Mouse (Mus musculus) intestine, embryonic 16.5 days (tissue): ENCODE results near the gene P4htm. TPM values are rescaled to one million over a fixed set of nuclear protein-coding genes. Genes with fewer than 3 reads are reported as not detected.
A peak's percentile ranks its signal among the peaks of the same experiment; 100 is the strongest.
"Not testable (repeated sequence)": the region's sequence is repeated elsewhere in the genome, so short reads cannot be mapped to it uniquely, and the experiment has no call there.

ENCODE experiments used
- ATAC-seq: fragments of 200-750 bp; cut with Nextera tagmentation; 2 replicates; pipeline ENCODE4 v1.8.0; 2017; ENCODE audit warnings: moderate TSS enrichment, moderate library complexity
- H3K27ac ChIP-seq: fragments of 300-500 bp; sonication (generic); 2 replicates; pipeline ENCODE4 v1.5.1; 2014; ENCODE audit warnings: mild to moderate bottlenecking, low read length
- H3K27me3 ChIP-seq: fragments of 300-500 bp; sonication (generic); replicated peaks from 2 replicates; pipeline ENCODE4 v1.6.1; 2014; ENCODE audit warnings: low read length, control low read depth, mixed read lengths; ENCODE audit not compliant: control insufficient read depth, insufficient read depth
- H3K36me3 ChIP-seq: fragments of 300-500 bp; sonication (generic); 2 replicates; pipeline ENCODE4 v1.6.1; 2014; ENCODE audit warnings: low read length, control low read depth; ENCODE audit not compliant: control insufficient read depth, insufficient read depth
- H3K4me1 ChIP-seq: fragments of 300-500 bp; sonication (generic); 2 replicates; pipeline ENCODE4 v1.6.1; 2014; ENCODE audit warnings: low read length, control low read depth, mixed read lengths; ENCODE audit not compliant: control insufficient read depth, insufficient read depth
- H3K4me2 ChIP-seq: fragments of 300-500 bp; sonication (generic); 2 replicates; pipeline ENCODE4 v1.6.1; 2014; ENCODE audit warnings: low read depth, low read length, control low read depth
- H3K4me3 ChIP-seq: fragments of 300-500 bp; sonication (generic); 2 replicates; pipeline ENCODE4 v1.5.1; 2014; ENCODE audit warnings: mild to moderate bottlenecking, low read length
- H3K9ac ChIP-seq: fragments of 300-500 bp; sonication (generic); 2 replicates; pipeline ENCODE4 v1.6.1; 2014; ENCODE audit warnings: low read depth, low read length
- H3K9me3 ChIP-seq: fragments of 300-500 bp; sonication (generic); 2 replicates; pipeline ENCODE4 v1.6.1; 2016; ENCODE audit warnings: low read length, control low read depth; ENCODE audit not compliant: control insufficient read depth
- WGBS: fragments of 180-500 bp; shearing (Covaris S2); extraction: QIAGEN DNeasy Blood & Tissue Kit; methylation state at CpG from one replicate; pipeline ENCODE4 v1.1.7; 2014; 5-methylcytosine and 5-hydroxymethylcytosine counted together
- polyA plus RNA-seq: library from polyadenylated mRNA; unstranded; fragments of >200 nt; fragmentation: Nextera tagmentation; extraction: Ambion mirVana; gene quantifications from 2 replicates; pipeline ENCODE4 v1.2.1, GENCODE M21; 2015

The P4htm gene
- polyA plus RNA-seq, 1 experiment from 2014 or later: 4.5 TPM

GRCm38 (mm10) chr9:108617301-108617700, 19.8 kb upstream of the P4htm start:
- no peak overlapping the region for H3K9ac ChIP-seq
- H3K36me3 ChIP-seq: peaks cover 9% of the 10 kb centered on the region; the same call in 1 of the 2 replicates
- H3K4me2 ChIP-seq: no peak overlapping the region
- H3K4me1 ChIP-seq: no peaks in the 10 kb centered on the region
- H3K9me3 ChIP-seq: no peaks in the 10 kb centered on the region
- H3K4me3 ChIP-seq: no peak overlapping the region
- 88% methylated on average over 1 of the region's 1 CpGs for WGBS
- no peak for ATAC-seq
- no peaks in the 10 kb centered on the region for H3K27me3 ChIP-seq
- H3K27ac ChIP-seq: no peak overlapping the region

DNA sequence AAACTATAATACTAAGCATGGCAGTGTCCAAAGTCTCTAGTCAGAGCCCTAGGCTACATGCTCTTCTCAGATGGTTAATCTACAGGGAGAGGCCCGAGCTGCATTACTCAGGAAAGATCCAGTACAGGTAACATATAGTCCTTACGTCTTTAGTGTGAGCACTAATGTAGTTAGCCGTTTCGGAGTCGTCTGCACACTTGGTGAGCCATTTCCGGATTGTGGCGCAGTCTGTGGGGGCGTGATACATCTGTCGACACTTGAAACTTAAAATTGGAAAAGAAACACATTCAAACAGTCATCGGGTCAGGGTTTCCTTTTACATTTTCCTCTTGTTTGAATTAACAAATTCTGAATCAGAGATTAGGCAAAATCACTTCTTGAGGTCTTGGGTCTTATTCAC, 14.0 kb upstream of the P4htm start:
- H3K27ac ChIP-seq: no peak overlapping the region
- no peak overlapping the region for H3K9ac ChIP-seq
- H3K4me3 ChIP-seq: no peak overlapping the region
- H3K27me3 ChIP-seq: no peaks in the 10 kb centered on the region
- WGBS: 97% methylated on average over 10 of the region's 10 CpGs
- no peak for ATAC-seq
- H3K9me3 ChIP-seq: no peaks in the 10 kb centered on the region
- no peak overlapping the region for H3K4me2 ChIP-seq
- no peaks in the 10 kb centered on the region for H3K4me1 ChIP-seq
- peaks cover 22% of the 10 kb centered on the region for H3K36me3 ChIP-seq

- WGBS: 75% methylated on average over 4 of the region's 4 CpGs
- Histone ChIP-seq H3K4me1 (no peaks in the 10 kb centered on the region), H3K9ac (no peak overlapping the region), H3K9me3 (no peaks in the 10 kb centered on the region), H3K36me3 (peaks cover 24% of the 10 kb centered on the region), H3K4me3 (no peak overlapping the region), H3K27ac (no peak overlapping the region), H3K27me3 (no peaks in the 10 kb centered on the region), H3K4me2 (no peak overlapping the region)
- peak; percentile 80 for ATAC-seq
Observed at GRCm38 (mm10) chr9:108608889-108609288, 11.4 kb upstream of the P4htm start.

DNA sequence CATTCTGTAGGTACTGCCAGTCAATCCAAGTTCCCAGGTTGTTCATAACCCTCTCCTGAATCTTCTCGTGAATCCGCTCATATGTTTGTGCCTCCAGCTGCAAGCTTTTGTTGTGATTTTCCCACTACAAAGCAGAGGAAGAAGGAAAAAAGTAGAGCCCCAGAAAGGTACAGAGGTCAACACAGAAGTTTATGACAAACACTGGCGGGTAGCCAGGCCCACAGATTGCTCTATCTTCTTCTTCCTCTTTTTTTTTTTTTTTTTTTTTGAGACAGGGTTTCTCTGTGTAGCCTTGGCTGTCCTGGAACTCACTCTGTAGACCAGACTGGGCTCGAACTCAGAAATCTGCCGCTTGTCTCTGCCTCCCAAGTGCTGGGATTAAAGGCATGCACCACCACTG, 10.5 kb upstream of the P4htm start:
- H3K4me1 ChIP-seq, H3K4me3 ChIP-seq, H3K27me3 ChIP-seq, H3K4me2 ChIP-seq, H3K9ac ChIP-seq, H3K9me3 ChIP-seq: not testable (repeated sequence)
- Histone ChIP-seq H3K36me3 (peaks cover 25% of the 10 kb centered on the region), H3K27ac (0 out of 2 replicates have a peak overlapping the region, but pooled peaks have one; percentile 7)
- peak; percentile 29 for ATAC-seq
- 79% methylated on average over 5 of the region's 5 CpGs for WGBS

DNA sequence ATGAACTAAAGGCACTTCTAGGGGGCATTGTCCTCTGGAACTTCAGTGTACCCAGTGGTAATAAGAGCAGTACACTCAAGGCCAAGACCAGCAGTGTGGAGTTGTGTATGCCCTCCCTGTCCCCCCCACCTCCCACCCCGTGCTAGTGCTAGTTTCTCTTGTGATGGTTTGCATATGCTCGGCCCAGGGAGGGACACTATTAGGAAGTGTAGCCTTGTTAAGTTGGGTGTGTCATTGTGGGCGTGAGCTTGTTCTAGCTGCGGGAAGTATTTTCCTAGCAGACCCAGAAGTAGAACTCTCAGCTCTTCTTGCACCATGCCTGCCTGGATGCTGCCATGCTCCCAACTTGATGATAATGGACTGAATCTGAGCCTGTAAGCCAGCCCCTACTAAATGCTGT, 4.5 kb upstream of the P4htm start:
- no peak overlapping the region for H3K4me3 ChIP-seq
- no peak overlapping the region for H3K9ac ChIP-seq
- WGBS: 62% methylated on average over 4 of the region's 4 CpGs
- H3K27ac ChIP-seq: no peak overlapping the region
- ATAC-seq: no peak
- peaks cover 8% of the 10 kb centered on the region for H3K36me3 ChIP-seq
- H3K4me2 ChIP-seq: no peak overlapping the region
- H3K27me3 ChIP-seq: no peaks in the 10 kb centered on the region; the same call in 1 of the 2 replicates
- H3K4me1 ChIP-seq: peaks cover 4% of the 10 kb centered on the region
- H3K9me3 ChIP-seq: no peaks in the 10 kb centered on the region

GRCm38 (mm10) chr9:108600011-108600410, 2.5 kb upstream of the P4htm start:
- H3K9ac ChIP-seq: no peak overlapping the region
- 41% methylated on average over 2 of the region's 2 CpGs for WGBS
- H3K9me3 ChIP-seq: no peaks in the 10 kb centered on the region
- H3K27me3 ChIP-seq: no peaks in the 10 kb centered on the region; the same call in 1 of the 2 replicates
- H3K4me3 ChIP-seq: no peak overlapping the region
- H3K27ac ChIP-seq: no peak overlapping the region
- peaks cover 4% of the 10 kb centered on the region; the same call in 1 of the 2 replicates for H3K36me3 ChIP-seq
- ATAC-seq: no peak
- H3K4me2 ChIP-seq: no peak overlapping the region
- peaks cover 9% of the 10 kb centered on the region for H3K4me1 ChIP-seq

GRCm38 (mm10) chr9:108599021-108599566, 1.6 kb upstream of the P4htm start:
- 77% methylated on average over 4 of the region's 4 CpGs for WGBS
- no peak overlapping the region for H3K27ac ChIP-seq
- no peak for ATAC-seq

DNA sequence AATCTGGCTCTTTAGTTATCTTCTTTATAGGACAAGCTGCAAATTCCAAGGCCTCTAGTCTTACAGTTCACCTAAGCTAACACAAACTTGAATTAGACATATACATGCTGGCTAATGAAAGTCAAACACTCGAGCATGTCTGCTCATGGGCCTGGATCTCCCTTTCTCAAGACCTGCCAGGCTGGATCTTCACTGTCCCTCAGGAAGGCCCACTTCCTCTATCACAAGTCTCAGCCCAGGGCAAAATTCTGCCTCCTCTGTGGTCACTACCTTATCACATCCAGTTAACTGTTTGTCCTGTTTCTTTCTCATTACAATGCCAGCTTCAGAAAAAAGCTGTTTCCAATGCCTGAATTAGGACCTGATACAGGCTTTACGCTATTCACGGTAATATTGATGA, 3.1 kb downstream of the P4htm start:
- H3K27me3 ChIP-seq: no peaks in the 10 kb centered on the region; the same call in 1 of the 2 replicates
- no peak overlapping the region for H3K27ac ChIP-seq
- no peak for ATAC-seq
- no peaks in the 10 kb centered on the region for H3K9me3 ChIP-seq
- no peak overlapping the region for H3K4me3 ChIP-seq
- no peaks in the 10 kb centered on the region for H3K36me3 ChIP-seq
- H3K4me1 ChIP-seq: peaks cover 9% of the 10 kb centered on the region
- H3K4me2 ChIP-seq: no peak overlapping the region
- WGBS: 75% methylated on average over 3 of the region's 3 CpGs
- no peak overlapping the region for H3K9ac ChIP-seq

More at GRCm38 (mm10) chr9:108599021-108599566, 1.6 kb upstream of the P4htm start:
- H3K4me2 ChIP-seq: no peak overlapping the region
- H3K27me3 ChIP-seq: no peaks in the 10 kb centered on the region; the same call in 1 of the 2 replicates
- peaks cover 9% of the 10 kb centered on the region for H3K4me1 ChIP-seq
- no peak overlapping the region for H3K4me3 ChIP-seq
- no peaks in the 10 kb centered on the region for H3K9me3 ChIP-seq
- no peak overlapping the region for H3K9ac ChIP-seq
- H3K36me3 ChIP-seq: peaks cover 4% of the 10 kb centered on the region; the same call in 1 of the 2 replicates

DNA sequence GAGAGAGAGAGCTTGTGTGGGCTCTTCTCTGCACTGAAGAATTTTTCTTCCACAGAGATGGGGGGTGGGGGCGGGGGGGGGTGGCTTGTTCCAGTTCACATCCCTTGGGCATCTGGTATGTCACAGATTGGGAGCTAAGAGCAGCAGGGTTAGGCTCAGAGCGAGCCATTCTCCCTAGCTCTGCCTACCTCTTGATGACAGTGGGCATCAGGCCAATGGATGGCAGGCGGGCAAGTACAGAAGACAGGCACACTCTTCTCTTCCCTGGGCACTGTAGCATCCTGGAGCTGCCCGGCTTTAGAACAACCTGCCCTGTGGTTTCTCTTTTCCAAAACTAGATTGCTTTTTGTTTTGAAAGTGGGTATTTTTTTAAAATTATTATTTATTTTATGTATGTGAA, 6.0 kb downstream of the P4htm start:
- H3K4me1 ChIP-seq: peaks cover 17% of the 10 kb centered on the region
- no peaks in the 10 kb centered on the region for H3K9me3 ChIP-seq
- H3K4me2 ChIP-seq: no peak overlapping the region
- H3K27me3 ChIP-seq: no peaks in the 10 kb centered on the region
- no peak overlapping the region for H3K9ac ChIP-seq
- WGBS: 86% methylated on average over 4 of the region's 4 CpGs
- ATAC-seq: no peak
- H3K36me3 ChIP-seq: no peaks in the 10 kb centered on the region
- no peak overlapping the region for H3K4me3 ChIP-seq
- no peak overlapping the region for H3K27ac ChIP-seq

DNA sequence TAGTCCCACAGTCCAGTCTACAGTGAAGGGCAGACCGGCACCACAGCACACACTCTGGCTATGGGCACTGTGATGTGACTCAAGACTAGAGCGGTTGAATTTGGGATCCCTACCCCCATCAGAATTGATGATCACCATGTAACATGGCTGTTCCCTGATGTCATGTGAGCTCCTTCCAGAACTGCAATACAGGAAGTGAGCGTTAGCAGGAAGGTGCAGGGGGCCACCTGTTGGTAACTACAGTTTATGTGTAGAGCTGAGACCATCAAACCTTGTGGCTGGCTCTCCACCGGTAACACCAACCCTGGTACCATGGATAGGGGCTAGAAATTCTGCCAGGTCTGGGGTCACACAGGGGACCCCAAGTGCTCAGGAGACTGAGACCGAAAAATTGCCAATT, 8.2 kb downstream of the P4htm start:
- no peak overlapping the region for H3K4me3 ChIP-seq
- 63% methylated on average over 5 of the region's 5 CpGs for WGBS
- peaks cover 17% of the 10 kb centered on the region for H3K4me1 ChIP-seq
- H3K27ac ChIP-seq: no peak overlapping the region
- ATAC-seq: no peak
- no peak overlapping the region for H3K4me2 ChIP-seq
- no peaks in the 10 kb centered on the region for H3K27me3 ChIP-seq
- H3K36me3 ChIP-seq: no peaks in the 10 kb centered on the region
- H3K9ac ChIP-seq: no peak overlapping the region
- no peaks in the 10 kb centered on the region for H3K9me3 ChIP-seq
